Mouse (Mus musculus) C2C12 (cell line): ENCODE results near the gene Isoc2a. TPM values are rescaled to one million over a fixed set of nuclear protein-coding genes. Genes with fewer than 3 reads are reported as not detected.

Experiments used
- H3K27me3 ChIP-seq: one replicate; pipeline ENCODE4 v1.6.1; 2011; ENCODE audit not compliant: control insufficient read depth, insufficient read depth, insufficient read length
- H3K36me3 ChIP-seq: one replicate; pipeline ENCODE4 v1.6.1; 2011; ENCODE audit not compliant: control insufficient read depth, insufficient read depth
- H3K4me3 ChIP-seq: one replicate; pipeline ENCODE4 v1.5.1; 2011; ENCODE audit warnings: mild to moderate bottlenecking, control low read depth; ENCODE audit not compliant: poor library complexity, insufficient read depth, severe bottlenecking
- H3K79me2 ChIP-seq: one replicate; pipeline ENCODE4 v1.6.1; 2011; ENCODE audit not compliant: control insufficient read depth, insufficient read depth
- H3K79me3 ChIP-seq: one replicate; pipeline ENCODE4 v1.6.1; 2011; ENCODE audit warnings: low read depth, control low read depth
- H3ac ChIP-seq: one replicate; pipeline ENCODE3; 2011; ENCODE audit warnings: low read depth; ENCODE audit not compliant: control insufficient read depth, insufficient read length
- CEBPB ChIP-seq: IDR thresholded peaks from one replicate; pipeline ENCODE4 v1.6.1; 2011; ENCODE audit warnings: low read depth, mild to moderate bottlenecking, control low read depth, moderate library complexity
- CTCF ChIP-seq: IDR thresholded peaks from one replicate; pipeline ENCODE4 v1.5.1; 2011; ENCODE audit not compliant: control insufficient read depth, insufficient read depth, insufficient read length
- FOSL1 ChIP-seq: IDR thresholded peaks from one replicate; pipeline ENCODE4 v1.8.0; 2011; ENCODE audit warnings: mild to moderate bottlenecking, low read length; ENCODE audit not compliant: poor library complexity, insufficient read depth, severe bottlenecking
- MAX ChIP-seq: IDR thresholded peaks from one replicate; pipeline ENCODE4 v1.6.1; 2011; ENCODE audit warnings: mild to moderate bottlenecking, control low read depth
- MYOD1 ChIP-seq: IDR thresholded peaks from one replicate; pipeline ENCODE4 v1.6.1; 2011; ENCODE audit warnings: low read depth; ENCODE audit not compliant: control insufficient read depth, insufficient read length
- MYOG ChIP-seq: IDR thresholded peaks from one replicate; pipeline ENCODE4 v1.6.1; 2011; ENCODE audit not compliant: control insufficient read depth, insufficient read length; ENCODE audit errors: extremely low read depth
- USF1 ChIP-seq: IDR thresholded peaks from one replicate; pipeline ENCODE4 v1.6.1; 2011; ENCODE audit warnings: low read depth, mild to moderate bottlenecking, control low read depth, moderate library complexity
- polyA plus RNA-seq: library from polyadenylated mRNA; unstranded; fragments of >200 nt; fragmentation: generic; extraction: Trizol; gene quantifications from one replicate; pipeline ENCODE4 v1.2.1, GENCODE M21; 2012; ENCODE audit warnings: missing spikeins

The Isoc2a gene
- polyA plus RNA-seq, 1 experiment: 3.7 TPM

- Histone ChIP-seq H3K79me2 (no peaks in the 10 kb centered on the region), H3K27me3 (no peaks in the 10 kb centered on the region), H3K4me3 (no peak overlapping the region), H3ac (no peak overlapping the region), H3K79me3 (no peaks in the 10 kb centered on the region), H3K36me3 (no peaks in the 10 kb centered on the region)
- no peak for TF ChIP-seq MAX
- no peak for TF ChIP-seq USF1
- TF ChIP-seq MYOG: no peak
- TF ChIP-seq MYOD1: no peak
- TF ChIP-seq CTCF: no peak
- no peak for TF ChIP-seq CEBPB
- TF ChIP-seq FOSL1: no peak
These were observed 22.1 kb downstream of the Isoc2a start for GRCm38 (mm10) chr7:4898851-4899648.

DNA sequence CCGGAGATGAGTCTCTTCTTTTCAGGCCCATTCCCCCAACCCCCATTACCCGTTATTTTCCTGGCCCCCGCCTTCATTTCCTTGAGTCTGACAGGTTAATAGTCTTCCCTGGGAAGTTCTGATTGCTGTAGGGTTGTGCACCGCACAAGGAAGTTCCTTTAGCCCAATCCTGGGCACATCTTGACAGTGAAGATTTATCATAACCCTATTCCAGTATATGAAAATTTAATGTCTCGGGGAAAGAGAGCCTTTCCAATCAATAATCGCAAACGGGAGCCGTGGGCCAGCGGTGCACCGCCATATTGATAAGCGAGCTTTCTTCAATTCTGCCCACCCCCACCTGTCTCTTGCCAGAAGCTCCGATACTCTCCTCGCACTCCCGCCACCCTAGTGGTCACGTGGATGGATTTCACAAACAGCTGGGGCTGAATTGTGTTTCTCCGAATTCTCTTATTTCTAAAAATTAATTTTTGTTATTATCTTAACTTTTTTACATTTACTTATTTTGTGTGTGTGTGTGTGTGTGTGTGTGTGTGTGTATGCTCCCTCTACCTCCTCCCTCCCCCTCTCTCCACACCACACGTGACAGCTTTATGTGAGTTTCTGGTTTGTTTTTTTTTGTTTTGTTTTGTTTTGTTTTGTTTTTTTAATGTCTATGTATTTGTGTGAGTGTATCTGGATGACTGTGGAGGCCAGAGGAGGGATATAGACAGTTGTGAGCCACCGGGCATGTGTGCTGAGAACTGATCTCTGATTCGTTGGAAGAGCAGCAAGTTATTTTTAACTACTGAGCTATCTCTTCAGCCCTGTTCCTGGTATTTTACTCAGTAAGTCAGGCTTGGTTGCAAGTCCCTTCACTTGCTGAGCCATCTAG is 22.9 kb downstream of the Isoc2a start:
- no peaks in the 10 kb centered on the region for H3K27me3 ChIP-seq
- H3K36me3 ChIP-seq: no peaks in the 10 kb centered on the region
- TF ChIP-seq CTCF: no peak
- no peak for TF ChIP-seq CEBPB
- no peak for TF ChIP-seq FOSL1
- no peak for TF ChIP-seq MAX
- TF ChIP-seq USF1: no peak
- H3K79me3 ChIP-seq: no peaks in the 10 kb centered on the region
- H3ac ChIP-seq: no peak overlapping the region
- H3K4me3 ChIP-seq: no peak overlapping the region
- no peaks in the 10 kb centered on the region for H3K79me2 ChIP-seq

DNA sequence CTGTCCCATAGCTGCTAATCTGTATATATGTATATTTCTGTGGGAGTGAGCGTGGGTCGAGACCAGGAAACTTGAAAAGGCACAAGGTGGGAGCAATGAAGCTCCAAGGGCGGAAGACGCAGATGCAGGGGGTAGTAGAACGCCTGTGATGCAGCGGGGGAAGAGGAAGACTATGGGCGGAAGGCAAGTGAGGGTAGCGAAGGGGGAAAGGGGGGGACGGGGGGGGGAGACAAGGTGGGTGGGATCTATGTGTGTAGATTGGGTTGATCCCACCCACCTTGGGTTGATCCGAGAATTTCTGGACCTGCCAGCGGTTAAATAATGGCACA is 23.5 kb downstream of the Isoc2a start:
- peaks cover 3% of the 10 kb centered on the region for H3K27me3 ChIP-seq
- H3ac ChIP-seq: no peak overlapping the region
- TF ChIP-seq USF1: no peak
- no peak for TF ChIP-seq CEBPB
- no peak for TF ChIP-seq MYOG
- no peak for TF ChIP-seq CTCF
- no peak for TF ChIP-seq FOSL1
- TF ChIP-seq MAX: no peak
- no peak for TF ChIP-seq MYOD1
- no peaks in the 10 kb centered on the region for H3K79me2 ChIP-seq
- H3K79me3 ChIP-seq: no peaks in the 10 kb centered on the region
- no peak overlapping the region for H3K4me3 ChIP-seq
- H3K36me3 ChIP-seq: no peaks in the 10 kb centered on the region

GRCm38 (mm10) chr7:4901171-4901570 is 24.2 kb downstream of the Isoc2a start:
- TF ChIP-seq FOSL1 (no peak), USF1 (no peak), MYOG (no peak), MYOD1 (no peak), CEBPB (no peak), MAX (no peak), CTCF (no peak)
- no peak overlapping the region for H3K4me3 ChIP-seq
- peaks cover 5% of the 10 kb centered on the region for H3K27me3 ChIP-seq
- no peak overlapping the region for H3ac ChIP-seq
- no peaks in the 10 kb centered on the region for H3K79me3 ChIP-seq
- no peaks in the 10 kb centered on the region for H3K36me3 ChIP-seq
- no peaks in the 10 kb centered on the region for H3K79me2 ChIP-seq

GRCm38 (mm10) chr7:4902404-4902803 is 25.5 kb downstream of the Isoc2a start:
- Histone ChIP-seq H3K79me3 (no peaks in the 10 kb centered on the region), H3K4me3 (no peak overlapping the region), H3K27me3 (peaks cover 17% of the 10 kb centered on the region), H3ac (no peak overlapping the region), H3K79me2 (no peaks in the 10 kb centered on the region), H3K36me3 (no peaks in the 10 kb centered on the region)
- no peak for TF ChIP-seq MAX
- TF ChIP-seq CEBPB: no peak
- TF ChIP-seq MYOG: no peak
- no peak for TF ChIP-seq FOSL1
- TF ChIP-seq MYOD1: no peak
- TF ChIP-seq CTCF: no peak
- TF ChIP-seq USF1: no peak

DNA sequence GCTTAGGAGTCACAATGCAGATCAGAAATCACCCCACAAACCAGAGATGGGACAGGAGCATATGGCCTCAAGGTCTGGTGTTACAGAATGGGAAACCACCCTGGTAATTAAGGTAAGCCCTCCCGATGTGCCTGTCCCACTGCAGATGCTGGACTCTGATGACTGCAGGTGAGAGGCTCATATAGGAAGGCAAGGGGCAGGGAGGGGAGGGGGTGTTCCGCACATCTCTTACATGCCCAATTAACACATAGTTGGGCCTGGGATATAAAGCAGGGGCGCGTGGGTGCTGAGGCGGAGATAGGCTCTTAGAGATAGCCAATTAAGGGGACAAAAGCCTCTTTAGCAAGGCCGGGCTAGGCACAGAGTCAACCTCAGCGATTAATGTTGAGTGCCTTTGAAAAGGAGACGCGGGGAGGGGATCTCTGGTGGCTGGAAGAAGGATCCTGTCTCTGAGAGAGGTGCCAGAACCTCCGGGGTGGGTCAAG is 29.6 kb downstream of the Isoc2a start, which contains the start of gene Gm36210:
Gene Gm36210 (minus strand): TSS at position 51 of the 485 bp plus-strand sequence.
- TF ChIP-seq USF1 (no peak), FOSL1 (no peak), MYOG (no peak), CTCF (no peak), MYOD1 (no peak), CEBPB (no peak), MAX (no peak)
- Histone ChIP-seq H3ac (no peak within 1 kb of the TSS), H3K79me2 (no peaks in the 10 kb centered on the region), H3K79me3 (no peaks in the 10 kb centered on the region), H3K4me3 (no peak within 1 kb of the TSS), H3K27me3 (peaks cover 27% of the 10 kb centered on the region), H3K36me3 (no peaks in the 10 kb centered on the region)
